Mouse (Mus musculus) embryonic fibroblast, embryonic 13.5 days (primary cell): ENCODE measurements around the gene Gramd1c.

Experiments
- CTCF ChIP-seq: IDR thresholded peaks from 2 replicates; pipeline ENCODE4 v1.5.1; 2011; ENCODE audit warnings: mild to moderate bottlenecking, control low read depth, low read length, moderate library complexity, borderline replicate concordance; ENCODE audit not compliant: insufficient read depth
- POLR2A ChIP-seq: IDR thresholded peaks from 2 replicates; pipeline ENCODE4 v1.6.1; 2011; ENCODE audit warnings: low read depth, mild to moderate bottlenecking, control low read depth, low read length, moderate library complexity

GRCm38 (mm10) chr16:43958038-43958437 is 105.1 kb downstream of the Gramd1c start:
- TF ChIP-seq POLR2A (no peak), CTCF (no peak)
